Mouse (Mus musculus): ENCODE measurements around the gene Cpz.
A peak's percentile ranks its signal among the peaks of the same experiment; 100 is the strongest.

- TF ChIP-seq CTCF (IDR thresholded peaks at IDR 0.05; ENCODE audit: low read depth) (peak; percentile 52), EP300 (optimal IDR thresholded peaks at IDR 0.05) (no peak)
Measured at GRCm38 (mm10) chr5:35525469-35526123, at the start of gene Cpz.
